Mouse (Mus musculus): ENCODE results near the gene Agap1. TPM values are rescaled to one million over a fixed set of nuclear protein-coding genes. Genes with fewer than 3 reads are reported as not detected.

The Agap1 gene
- total RNA-seq (2014; fragmentation: Nextera tagmentation) (9.6 and 16.0 TPM in 2 replicates), total RNA-seq (2017) (5.3 and 8.0 TPM in 2 replicates)

- ATAC-seq (replicated peaks; ENCODE audit: poor library complexity, severe bottlenecking), result peak; percentile 87
Measured at GRCm38 (mm10) chr1:89454196-89455123, at the start of gene Agap1. Gene Agap1, plus strand, starts transcription at chr1:89454806.

GRCm38 (mm10) chr1:89405991-89406390, 48.6 kb upstream of the Agap1 start:
- no peak for ATAC-seq (replicated peaks; ENCODE audit: poor library complexity, severe bottlenecking)

GRCm38 (mm10) chr1:89407986-89408385, 46.6 kb upstream of the Agap1 start:
- ATAC-seq (replicated peaks; ENCODE audit: poor library complexity, severe bottlenecking), result no peak

GRCm38 (mm10) chr1:89413122-89413521, 41.5 kb upstream of the Agap1 start:
- ATAC-seq (replicated peaks; ENCODE audit: poor library complexity, severe bottlenecking), result no peak

GRCm38 (mm10) chr1:89414563-89414962, 40.0 kb upstream of the Agap1 start:
- no peak for ATAC-seq (replicated peaks; ENCODE audit: poor library complexity, severe bottlenecking)

- ATAC-seq (replicated peaks; ENCODE audit: poor library complexity, severe bottlenecking), result no peak
Measured at GRCm38 (mm10) chr1:89416929-89417328, 37.7 kb upstream of the Agap1 start.

GRCm38 (mm10) chr1:89420642-89421041, 34.0 kb upstream of the Agap1 start:
- no peak for ATAC-seq (replicated peaks; ENCODE audit: poor library complexity, severe bottlenecking)

GRCm38 (mm10) chr1:89421401-89421800, 33.2 kb upstream of the Agap1 start:
- ATAC-seq (replicated peaks; ENCODE audit: poor library complexity, severe bottlenecking), result no peak

GRCm38 (mm10) chr1:89424563-89424962, 30.0 kb upstream of the Agap1 start:
- ATAC-seq (replicated peaks; ENCODE audit: poor library complexity, severe bottlenecking), result no peak

- ATAC-seq (replicated peaks; ENCODE audit: poor library complexity, severe bottlenecking), result no peak
Measured at GRCm38 (mm10) chr1:89426137-89426536, 28.5 kb upstream of the Agap1 start.

GRCm38 (mm10) chr1:89428671-89429070, 25.9 kb upstream of the Agap1 start:
- ATAC-seq (replicated peaks; ENCODE audit: poor library complexity, severe bottlenecking), result no peak

GRCm38 (mm10) chr1:89429946-89430640, 24.5 kb upstream of the Agap1 start:
- ATAC-seq (replicated peaks; ENCODE audit: poor library complexity, severe bottlenecking), result no peak

- no peak for ATAC-seq (replicated peaks; ENCODE audit: poor library complexity, severe bottlenecking)
Measured at GRCm38 (mm10) chr1:89439351-89439750, 15.3 kb upstream of the Agap1 start.

- no peak for ATAC-seq (replicated peaks; ENCODE audit: poor library complexity, severe bottlenecking)
Measured at GRCm38 (mm10) chr1:89441236-89441897, 13.2 kb upstream of the Agap1 start.

GRCm38 (mm10) chr1:89443512-89443911, 11.1 kb upstream of the Agap1 start:
- ATAC-seq (replicated peaks; ENCODE audit: poor library complexity, severe bottlenecking), result no peak

- ATAC-seq (replicated peaks; ENCODE audit: poor library complexity, severe bottlenecking), result no peak
Measured at GRCm38 (mm10) chr1:89444014-89444413, 10.6 kb upstream of the Agap1 start.

GRCm38 (mm10) chr1:89450139-89450538, 4.5 kb upstream of the Agap1 start:
- no peak for ATAC-seq (replicated peaks; ENCODE audit: poor library complexity, severe bottlenecking)

- ATAC-seq (replicated peaks; ENCODE audit: poor library complexity, severe bottlenecking), result no peak
Measured at GRCm38 (mm10) chr1:89452138-89452537, 2.5 kb upstream of the Agap1 start.

GRCm38 (mm10) chr1:89453666-89454065, 940 bp upstream of the Agap1 start:
- ATAC-seq (replicated peaks; ENCODE audit: poor library complexity, severe bottlenecking), result no peak

- 0 out of 2 replicates have a peak, but pooled peaks have one; percentile 16 for ATAC-seq (replicated peaks; ENCODE audit: poor library complexity, severe bottlenecking)
Measured at GRCm38 (mm10) chr1:89455421-89456091, 950 bp downstream of the Agap1 start.
